In genomic region chr14:49766601-49767000, GRCm38 (mm10) we compare ENCODE assay signal across 27 mouse cellular contexts. TPM values are rescaled to one million over a fixed set of nuclear protein-coding genes. Genes with fewer than 3 reads are reported as not detected.
DNase-seq lines count a peak whose midpoint lies in the region; ATAC-seq and TF ChIP-seq lines count a peak whose summit lies in the region.
"Had no signal": no experiment of that assay in that cellular context is flagged by ENCODE, and none has a peak within 500 bp of the region (broad histone marks: within the 10 kb centered on the region; RNA-seq: fewer than 3 reads in every experiment).

No protein-coding gene starts in this region.

- no peaks in the 10 kb centered on the region for H3K9me3 ChIP-seq in forebrain, embryonic 16.5 days (ENCODE audit: control insufficient read depth, low read length)
- H3K9me3 ChIP-seq in forebrain, embryonic 13.5 days (replicated peaks), result no peaks in the 10 kb centered on the region
- no peaks in the 10 kb centered on the region for H3K9me3 ChIP-seq in hindbrain, embryonic 14.5 days (ENCODE audit: control insufficient read depth, low read length)
- H3K9me3 ChIP-seq: embryonic facial prominence, embryonic 12.5 days; embryonic facial prominence, embryonic 15.5 days; heart, embryonic 12.5 days; heart, embryonic 15.5 days; hindbrain, embryonic 10.5 days; hindbrain, embryonic 13.5 days had no signal

- no peak overlapping the region for H3K4me2 ChIP-seq in forebrain, embryonic 16.5 days (ENCODE audit: low read length)
- no peak overlapping the region for H3K4me2 ChIP-seq in forebrain, embryonic 13.5 days
- H3K4me2 ChIP-seq in hindbrain, embryonic 14.5 days (replicated peaks), result no peak overlapping the region
- H3K4me2 ChIP-seq: embryonic facial prominence, embryonic 12.5 days; embryonic facial prominence, embryonic 15.5 days; heart, embryonic 12.5 days; heart, embryonic 15.5 days; hindbrain, embryonic 13.5 days had no signal

- no peak for TF ChIP-seq CTCF in brain, embryonic 14.5 days (IDR thresholded peaks at IDR 0.05; ENCODE audit: borderline replicate concordance, extremely low read depth, insufficient read depth, insufficient read length)

- no peak overlapping the region for H3K9ac ChIP-seq in forebrain, embryonic 16.5 days (replicated peaks; ENCODE audit: low read depth, low read length)
- H3K9ac ChIP-seq in forebrain, embryonic 13.5 days, result no peak overlapping the region
- H3K9ac ChIP-seq in hindbrain, embryonic 14.5 days, result no peak overlapping the region
- H3K9ac ChIP-seq: embryonic facial prominence, embryonic 12.5 days; embryonic facial prominence, embryonic 15.5 days; heart, embryonic 12.5 days; heart, embryonic 15.5 days; hindbrain, embryonic 13.5 days had no signal

- no peaks in the 10 kb centered on the region for H3K36me3 ChIP-seq in forebrain, embryonic 16.5 days (ENCODE audit: control insufficient read depth, insufficient read depth)
- 0 out of 2 replicates have a peak, but pooled peaks cover 3% of the 10 kb centered on the region for H3K36me3 ChIP-seq in forebrain, embryonic 13.5 days (ENCODE audit: poor library complexity, severe bottlenecking)
- peaks cover 27% of the 10 kb centered on the region for H3K36me3 ChIP-seq in hindbrain, embryonic 14.5 days (replicated peaks; ENCODE audit: control insufficient read depth, insufficient read depth)
- H3K36me3 ChIP-seq: embryonic facial prominence, embryonic 12.5 days had no signal

- no peak overlapping the region for H3K27ac ChIP-seq in forebrain, embryonic 16.5 days (ENCODE audit: low read length)
- H3K27ac ChIP-seq in forebrain, embryonic 13.5 days, result no peak overlapping the region
- H3K27ac ChIP-seq in hindbrain, embryonic 14.5 days, result no peak overlapping the region
- H3K27ac ChIP-seq: embryonic facial prominence, embryonic 12.5 days; embryonic facial prominence, embryonic 15.5 days; heart, embryonic 15.5 days; hindbrain, embryonic 10.5 days; hindbrain, embryonic 13.5 days; hindbrain, postnatal 0 days had no signal

- peak; percentile 77 for ATAC-seq in forebrain, embryonic 16.5 days
- ATAC-seq in forebrain, embryonic 13.5 days, result no peak; the same call in 1 of the 2 replicates
- no peak for ATAC-seq in hindbrain, embryonic 14.5 days (ENCODE audit: low FRiP score)
- ATAC-seq: CD4-positive, CD25-positive, alpha-beta regulatory T cell, adult 4 months; hindbrain, postnatal 0 days; inflammation-experienced regulatory T-cells, adult 6 months; intestine, embryonic 16.5 days had no signal

- DNase-seq in right cerebral cortex, postnatal 10 days (ENCODE audit: low spot score in 2 of 2), result peak; percentile 42
- DNase-seq in right cerebral cortex, adult 18-20 months, result no peak
- DNase-seq in brain, embryonic 14.5 days (ENCODE audit: low read depth), result peak; percentile 26
- DNase-seq in hindbrain, embryonic 14.5 days (ENCODE audit: low spot score), result no peak
- DNase-seq: adrenal gland, adult 2 months; adrenal gland, postnatal 14 days; cerebellum, adult 18-20 months; cerebellum, adult 9-10 months; cerebellum, postnatal 14 days; gastrocnemius, postnatal 25 days; heart, adult 18-20 months; heart, postnatal 10 days; heart, postnatal 36 days; kidney, adult 18-20 months had no signal

- 82% methylated on average over 4 of the region's 4 CpGs for WGBS in forebrain, embryonic 16.5 days
- 94% methylated on average over 4 of the region's 4 CpGs for WGBS in forebrain, embryonic 13.5 days
- 95% methylated on average over 4 of the region's 4 CpGs for WGBS in hindbrain, embryonic 14.5 days

- no peaks in the 10 kb centered on the region for H3K27me3 ChIP-seq in forebrain, embryonic 16.5 days (replicated peaks; ENCODE audit: control insufficient read depth, insufficient read depth, low read length)
- H3K27me3 ChIP-seq in forebrain, embryonic 13.5 days, result no peaks in the 10 kb centered on the region
- no peaks in the 10 kb centered on the region for H3K27me3 ChIP-seq in hindbrain, embryonic 14.5 days (ENCODE audit: control insufficient read depth, insufficient read depth, low read length)
- H3K27me3 ChIP-seq: embryonic facial prominence, embryonic 12.5 days; embryonic facial prominence, embryonic 15.5 days; heart, embryonic 12.5 days; heart, embryonic 15.5 days; hindbrain, embryonic 13.5 days had no signal

- no peaks in the 10 kb centered on the region for H3K4me1 ChIP-seq in forebrain, embryonic 16.5 days (replicated peaks; ENCODE audit: control insufficient read depth, insufficient read depth, low read length)
- H3K4me1 ChIP-seq in forebrain, embryonic 13.5 days, result no peaks in the 10 kb centered on the region
- no peaks in the 10 kb centered on the region for H3K4me1 ChIP-seq in hindbrain, embryonic 14.5 days (replicated peaks; ENCODE audit: control insufficient read depth, insufficient read depth, low read length)
- H3K4me1 ChIP-seq: embryonic facial prominence, embryonic 12.5 days; heart, embryonic 12.5 days; heart, embryonic 15.5 days; hindbrain, embryonic 10.5 days; hindbrain, embryonic 13.5 days had no signal

- no peak for TF ChIP-seq POLR2A in brain, embryonic 14.5 days (IDR thresholded peaks at IDR 0.05; ENCODE audit: borderline replicate concordance, extremely low read depth, insufficient read depth, insufficient read length, poor library complexity, severe bottlenecking)

- H3K4me3 ChIP-seq in forebrain, embryonic 16.5 days (replicated peaks; ENCODE audit: low read length), result no peak overlapping the region
- H3K4me3 ChIP-seq in forebrain, embryonic 13.5 days, result no peak overlapping the region
- no peak overlapping the region for H3K4me3 ChIP-seq in hindbrain, embryonic 14.5 days (replicated peaks; ENCODE audit: low read length)
- H3K4me3 ChIP-seq: embryonic facial prominence, embryonic 12.5 days; embryonic facial prominence, embryonic 15.5 days; heart, embryonic 12.5 days; heart, embryonic 15.5 days; hindbrain, embryonic 10.5 days; hindbrain, embryonic 13.5 days had no signal

RNA-seq across cellular contexts. Expression of gene Armh4, which starts 16.6 kb away (rescaled TPM):
- 15.5 and 17.8 TPM in 2 replicates for polyA plus RNA-seq in forebrain, embryonic 16.5 days (2015; fragmentation: Nextera tagmentation; extraction: Ambion mirVana)
- polyA plus RNA-seq in forebrain, embryonic 13.5 days (2015; fragmentation: Nextera tagmentation; extraction: Ambion mirVana), result 12.2 and 14.7 TPM in 2 replicates
- polyA plus RNA-seq in brain, embryonic 14.5 days (2012; rRNA removed), result 8.6 and 13.4 TPM in 2 replicates
- polyA plus RNA-seq in hindbrain, embryonic 14.5 days (2014; fragmentation: Nextera tagmentation; extraction: Ambion mirVana), result 28.3 and 29.0 TPM in 2 replicates
- polyA plus RNA-seq: C2C12; CD4-positive, CD25-positive, alpha-beta regulatory T cell, adult 4 months; inflammation-experienced regulatory T-cells, adult 6 months had no signal

Comparison
In these comparisons a context has a peak if more than half of its experiments do, and no peak if none do; other contexts are left out.
1. DNase-seq: peak in right cerebral cortex, postnatal 10 days (2 of 2) and brain, embryonic 14.5 days (single experiment); none in right cerebral cortex, adult 18-20 months (single experiment) and hindbrain, embryonic 14.5 days (single experiment).